Mouse (Mus musculus): ENCODE results near the gene Olfr424.

DNA sequence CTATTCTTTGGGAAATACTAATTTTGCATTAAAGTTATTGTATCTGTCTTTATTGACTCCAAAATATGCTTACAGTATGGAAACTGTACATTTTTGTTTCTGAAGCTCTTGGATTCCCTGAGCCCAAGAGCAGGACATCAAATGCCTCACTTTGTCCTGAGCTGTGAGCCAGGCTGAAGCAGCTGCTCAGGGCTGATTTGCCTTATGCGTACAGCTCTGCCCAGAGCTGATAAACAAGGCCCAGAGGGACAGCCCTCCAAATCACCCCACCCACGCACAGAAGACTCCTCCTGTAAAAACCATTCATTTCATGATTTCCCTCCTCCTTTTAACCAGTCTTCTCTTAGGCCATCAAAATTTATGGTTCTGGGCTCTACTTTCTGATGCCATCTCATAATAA lies 40.2 kb downstream of the Olfr424 start:
- TF ChIP-seq CTCF (IDR thresholded peaks at IDR 0.05; ENCODE audit: low read depth) = no peak
- TF ChIP-seq EP300 (IDR thresholded peaks at IDR 0.05; ENCODE audit: low read depth) = peak; percentile 98

All from liver, postnatal 0 days (tissue).